Mouse (Mus musculus): Measurements from ENCODE around the gene Aatf.

Gene Aatf

GRCm38 (mm10) chr11:84521751-84522299 is 8.5 kb upstream of the Aatf start:
- DNase-seq, result no peak

- no peak for DNase-seq
Observed at GRCm38 (mm10) chr11:84521071-84521390, 7.7 kb upstream of the Aatf start.

DNA sequence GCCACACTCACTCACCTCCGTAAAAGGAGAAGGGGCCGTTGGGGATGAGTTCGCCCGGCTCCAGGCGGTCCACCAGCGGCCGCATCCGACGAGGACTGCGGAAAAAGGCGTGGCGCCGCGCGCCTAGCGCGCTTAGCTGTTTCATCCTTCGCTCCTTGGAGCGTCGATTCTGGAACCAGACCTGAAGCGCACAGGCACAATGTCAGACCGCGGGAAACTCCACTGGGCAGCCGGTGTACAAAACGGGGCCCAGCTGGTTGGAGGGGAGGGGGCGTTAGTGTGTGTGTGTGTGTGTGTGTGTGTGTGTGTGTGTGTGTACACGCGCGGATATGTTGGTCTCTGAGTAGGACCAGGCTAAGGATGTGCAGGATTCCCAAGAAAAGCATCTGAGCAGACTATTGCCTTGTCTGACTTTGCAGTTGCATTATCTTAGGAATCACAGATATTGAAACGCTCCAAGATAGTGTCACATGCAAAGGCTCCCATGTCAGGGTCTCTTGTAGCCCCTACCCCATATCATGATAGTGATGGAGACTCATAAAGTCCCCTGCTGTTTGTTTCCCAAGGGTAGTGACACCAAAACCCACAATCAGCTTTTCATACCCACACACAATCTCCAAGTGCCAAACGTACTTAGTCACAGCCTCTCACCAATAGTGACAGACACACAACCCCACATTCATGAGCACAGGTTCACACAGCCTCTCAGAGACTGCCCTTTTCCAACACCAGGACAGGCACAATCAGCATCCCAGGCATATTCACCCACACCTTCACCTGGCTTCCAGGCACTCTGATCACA is 7.1 kb upstream of the Aatf start:
- DNase-seq, result no peak

GRCm38 (mm10) chr11:84519576-84520268 is 6.4 kb upstream of the Aatf start:
- no peak for DNase-seq

DNA sequence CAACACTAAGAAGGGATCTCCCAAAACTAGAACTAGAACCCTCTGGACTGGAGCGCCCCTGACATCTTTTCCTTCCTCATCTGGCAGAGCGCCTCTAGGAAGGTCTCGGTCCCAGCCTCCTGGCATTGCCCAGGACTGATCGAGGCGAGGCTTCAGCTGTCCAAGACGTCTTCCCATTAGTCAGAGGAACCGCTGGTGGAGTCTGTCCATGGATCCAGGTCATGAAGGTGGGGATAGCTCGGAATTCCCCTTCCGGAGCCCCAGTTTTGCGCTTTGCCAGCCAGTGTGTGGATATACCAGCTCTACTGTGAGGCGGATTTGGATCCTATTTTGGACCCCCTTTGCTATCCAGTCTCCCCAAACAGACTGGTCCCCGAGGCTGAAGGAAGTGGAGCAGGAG is 5.7 kb upstream of the Aatf start:
- DNase-seq, result no peak

GRCm38 (mm10) chr11:84518261-84518660 is 4.9 kb upstream of the Aatf start:
- no peak for DNase-seq

DNA sequence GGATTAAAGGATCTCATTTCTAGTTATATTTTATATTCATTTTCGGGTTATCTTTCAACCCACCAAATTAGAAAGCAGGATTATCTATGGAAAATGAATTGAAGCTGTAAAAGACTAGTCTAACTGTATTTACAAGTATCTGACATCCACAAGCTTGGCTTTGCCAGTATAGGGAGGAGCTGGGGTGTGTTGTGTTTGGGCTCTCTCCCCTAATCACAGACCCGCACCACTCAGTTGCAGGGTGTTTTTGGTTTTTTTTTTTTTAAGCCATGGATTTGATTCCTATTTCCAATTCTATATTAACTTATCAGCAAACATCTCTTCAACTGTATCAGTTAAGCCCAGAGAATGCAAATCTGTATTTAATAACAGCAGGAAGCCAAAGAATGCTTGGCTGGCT is 4.1 kb upstream of the Aatf start:
- no peak for DNase-seq

- no peak for DNase-seq
Observed at GRCm38 (mm10) chr11:84516501-84517240, 3.3 kb upstream of the Aatf start.

DNA sequence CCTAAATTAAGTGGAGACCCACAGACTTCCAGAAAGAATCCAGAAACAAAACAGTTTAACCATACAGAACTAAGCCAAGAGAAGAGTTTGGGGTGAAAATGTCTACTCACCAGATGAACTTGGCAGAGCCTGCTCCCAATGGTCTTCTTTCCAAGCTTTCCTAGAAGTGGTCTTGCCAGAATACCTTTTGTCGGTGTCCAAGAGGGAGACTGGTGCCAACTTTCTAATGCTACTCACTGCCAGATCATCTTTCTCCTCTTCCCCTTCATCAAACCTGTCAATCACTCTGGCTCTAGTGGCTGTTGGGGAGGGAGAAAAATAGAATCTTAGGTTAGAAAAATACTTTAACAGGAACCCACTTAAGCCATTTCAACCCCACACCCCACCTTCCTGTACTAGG is 1.3 kb downstream of the Aatf start:
- no peak for DNase-seq

GRCm38 (mm10) chr11:84504296-84504695 is 9.0 kb downstream of the Aatf start:
- no peak for DNase-seq

GRCm38 (mm10) chr11:84497944-84498343 is 15.4 kb downstream of the Aatf start:
- DNase-seq, result no peak

- no peak for DNase-seq
Observed at GRCm38 (mm10) chr11:84496901-84497300, 16.4 kb downstream of the Aatf start.

GRCm38 (mm10) chr11:84495774-84496173 is 17.5 kb downstream of the Aatf start:
- DNase-seq, result no peak

- DNase-seq, result no peak
Observed at GRCm38 (mm10) chr11:84481661-84482060, 31.7 kb downstream of the Aatf start.

DNA sequence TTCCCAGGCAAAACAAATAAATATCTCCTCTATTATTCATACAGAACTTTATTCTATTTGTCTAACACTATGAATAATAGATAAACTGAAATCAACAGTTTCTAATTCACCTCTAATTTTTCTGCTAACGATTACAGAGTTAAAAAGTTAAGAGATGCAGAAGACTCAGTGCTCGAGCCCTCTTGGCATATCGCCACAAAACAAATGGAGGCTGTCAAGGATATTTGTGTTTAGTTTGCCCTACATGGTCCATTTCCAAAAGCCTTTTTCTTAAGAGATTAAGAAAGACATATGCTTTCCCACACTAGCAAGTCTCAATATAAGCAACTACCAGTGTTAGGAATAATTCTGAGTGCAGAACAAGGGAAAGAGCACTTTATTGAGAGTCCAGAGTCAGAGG is 32.9 kb downstream of the Aatf start:
- no peak for DNase-seq

DNA sequence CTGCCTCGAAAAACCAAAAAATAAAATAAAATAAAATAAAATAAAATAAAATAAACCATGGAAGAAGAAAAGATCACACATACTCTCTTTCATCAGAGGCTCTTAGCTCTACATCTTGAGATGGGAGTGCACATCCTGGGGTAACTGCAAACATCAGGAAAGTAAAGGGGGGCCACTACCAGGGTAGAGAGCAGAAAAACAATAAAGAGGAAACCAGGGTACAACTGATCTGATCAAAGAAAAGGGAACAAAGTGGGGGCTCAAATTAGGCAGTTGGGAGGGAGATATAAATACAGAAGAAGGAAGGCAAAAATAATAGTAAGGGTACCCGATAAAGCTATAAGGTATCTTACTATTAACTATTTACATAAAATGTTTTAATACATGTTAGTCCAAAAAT is 36.7 kb downstream of the Aatf start:
- DNase-seq, result no peak

- no peak for DNase-seq
Observed at GRCm38 (mm10) chr11:84475991-84476390, 37.3 kb downstream of the Aatf start.

GRCm38 (mm10) chr11:84473093-84473667 is 40.1 kb downstream of the Aatf start:
- no peak for DNase-seq

DNA sequence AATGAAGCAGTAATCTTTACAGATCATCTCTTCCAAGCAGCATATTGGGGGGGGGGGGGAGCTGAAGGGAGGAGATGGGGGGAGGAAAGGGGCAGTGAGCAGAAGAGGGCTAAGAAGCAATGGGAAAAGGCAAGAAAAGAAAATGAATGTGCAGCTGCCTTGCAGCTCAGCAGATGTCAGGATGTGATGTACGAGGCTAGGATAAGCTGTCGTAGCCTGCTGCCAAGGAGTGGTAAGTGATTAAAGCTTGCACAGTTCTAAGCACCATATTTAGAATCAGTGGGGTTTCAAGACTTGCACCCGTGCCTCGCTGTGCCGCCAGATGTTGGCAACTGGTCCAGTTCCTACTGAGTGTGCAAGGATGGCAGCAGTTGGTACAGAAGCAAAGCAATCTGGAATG is 48.8 kb downstream of the Aatf start:
- no peak for DNase-seq

GRCm38 (mm10) chr11:84453901-84454300 is 59.4 kb downstream of the Aatf start:
- no peak for DNase-seq

DNA sequence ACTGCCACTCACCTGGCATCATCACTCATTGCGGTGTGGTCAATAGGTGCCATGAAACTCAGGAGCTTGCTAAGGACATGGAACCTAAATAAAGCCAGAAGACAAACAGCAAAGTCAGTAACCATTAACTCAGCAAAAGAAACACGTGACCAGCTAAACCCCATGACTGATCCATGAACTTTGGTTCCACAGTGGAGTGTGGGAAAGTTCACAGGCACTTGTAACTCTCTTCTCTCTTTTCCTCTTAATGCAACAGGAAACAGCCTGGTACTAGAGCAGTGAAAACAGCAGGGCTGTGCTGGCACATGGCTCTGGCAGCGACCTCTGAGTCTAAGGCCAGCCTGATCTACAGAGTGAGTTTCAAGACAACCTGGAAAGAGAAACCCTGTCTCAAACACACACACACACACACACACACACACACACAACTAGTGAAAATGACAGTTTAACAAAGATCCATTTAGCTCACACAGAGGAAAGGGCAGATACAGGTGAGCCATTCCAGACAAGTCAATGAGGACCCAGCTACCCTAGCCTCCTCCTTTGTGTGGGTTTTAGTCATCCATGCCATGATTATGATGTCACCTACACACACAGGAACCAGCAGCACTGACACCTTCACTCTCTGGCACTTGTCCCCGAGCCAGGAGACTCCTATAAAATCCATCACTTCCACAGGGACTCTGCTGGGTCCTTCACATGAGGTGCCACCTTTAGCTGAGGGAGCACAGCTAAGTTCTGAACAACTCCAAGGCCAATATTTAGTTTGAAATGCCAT is 70.6 kb downstream of the Aatf start:
- no peak for DNase-seq

GRCm38 (mm10) chr11:84440402-84440801 is 72.9 kb downstream of the Aatf start:
- no peak for DNase-seq

- DNase-seq, result no peak
Observed at GRCm38 (mm10) chr11:84434879-84435278, 78.4 kb downstream of the Aatf start.
